Mouse (Mus musculus) ES-Bruce4 (cell line): ENCODE data around the gene Hadha. TPM values are rescaled to one million over a fixed set of nuclear protein-coding genes. Genes with fewer than 3 reads are reported as not detected.

Experiments
- H3K27ac ChIP-seq: 2 replicates; pipeline ENCODE4 v1.5.1; 2012; ENCODE audit warnings: low read length, inconsistent platforms; ENCODE audit not compliant: insufficient read depth
- H3K27me3 ChIP-seq: 2 replicates; pipeline ENCODE4 v1.6.1; 2012; ENCODE audit warnings: mild to moderate bottlenecking, low read length, inconsistent platforms; ENCODE audit not compliant: control insufficient read depth, poor library complexity, insufficient read depth, severe bottlenecking
- H3K36me3 ChIP-seq: 2 replicates; pipeline ENCODE4 v1.6.1; 2012; ENCODE audit warnings: inconsistent platforms, mild to moderate bottlenecking, low read length, moderate library complexity; ENCODE audit not compliant: control insufficient read depth, poor library complexity, insufficient read depth, severe bottlenecking
- H3K4me1 ChIP-seq: one replicate; pipeline ENCODE4 v1.8.1; 2011; ENCODE audit warnings: low read length; ENCODE audit not compliant: control insufficient read depth, insufficient read depth
- H3K4me3 ChIP-seq: 2 replicates; pipeline ENCODE4 v1.5.1; 2011; ENCODE audit warnings: low read depth, mild to moderate bottlenecking, low read length
- H3K9ac ChIP-seq: 2 replicates; pipeline ENCODE4 v1.6.1; 2012; ENCODE audit warnings: low read depth, mild to moderate bottlenecking, inconsistent platforms; ENCODE audit not compliant: poor library complexity, severe bottlenecking
- H3K9me3 ChIP-seq: replicated peaks from 2 replicates; pipeline ENCODE4 v1.6.1; 2012; ENCODE audit warnings: mild to moderate bottlenecking, low read length, inconsistent platforms; ENCODE audit not compliant: control insufficient read depth, poor library complexity, insufficient read depth, severe bottlenecking
- CTCF ChIP-seq: IDR thresholded peaks from one replicate; pipeline ENCODE4 v1.8.1; 2011; ENCODE audit warnings: low read depth, low read length
- EP300 ChIP-seq: IDR thresholded peaks from 2 replicates; pipeline ENCODE4 v1.6.1; 2011; ENCODE audit warnings: low read depth, low read length; ENCODE audit not compliant: insufficient read depth
- POLR2A ChIP-seq: IDR thresholded peaks from one replicate; pipeline ENCODE4 v1.8.1; 2011; ENCODE audit warnings: low read length; ENCODE audit not compliant: insufficient read depth
- polyA plus RNA-seq: library from polyadenylated mRNA; stranded (reverse); fragments of >200 nt; gene quantifications from 2 replicates; pipeline ENCODE4 v1.2.4, GENCODE M21; 2011; ENCODE audit warnings: low read depth; ENCODE audit not compliant: missing spikeins, insufficient read depth, insufficient read length

The Hadha gene
- polyA plus RNA-seq, 1 experiment: 59.3 TPM

- no peaks in the 10 kb centered on the region for H3K9me3 ChIP-seq
- no peaks in the 10 kb centered on the region for H3K27me3 ChIP-seq
- no peaks in the 10 kb centered on the region for H3K36me3 ChIP-seq
- TF ChIP-seq POLR2A: no peak
- TF ChIP-seq CTCF: no peak
- TF ChIP-seq EP300: no peak
- no peak overlapping the region for H3K9ac ChIP-seq
- no peak overlapping the region for H3K27ac ChIP-seq
- H3K4me1 ChIP-seq: no peaks in the 10 kb centered on the region
- no peak overlapping the region for H3K4me3 ChIP-seq
These were observed 56.7 kb downstream of the Hadha start for GRCm38 (mm10) chr5:30098260-30098659.

GRCm38 (mm10) chr5:30095731-30096130 lies 59.2 kb downstream of the Hadha start:
- Histone ChIP-seq H3K4me3 (no peak overlapping the region), H3K9me3 (no peaks in the 10 kb centered on the region), H3K27ac (no peak overlapping the region), H3K4me1 (no peaks in the 10 kb centered on the region), H3K9ac (no peak overlapping the region), H3K36me3 (no peaks in the 10 kb centered on the region), H3K27me3 (no peaks in the 10 kb centered on the region)
- TF ChIP-seq POLR2A: no peak
- TF ChIP-seq CTCF: no peak
- no peak for TF ChIP-seq EP300

GRCm38 (mm10) chr5:30094399-30094798 lies 60.6 kb downstream of the Hadha start:
- H3K4me1 ChIP-seq: no peaks in the 10 kb centered on the region

GRCm38 (mm10) chr5:30092701-30093100 lies 62.3 kb downstream of the Hadha start:
- no peaks in the 10 kb centered on the region for H3K27me3 ChIP-seq
- TF ChIP-seq POLR2A (no peak), CTCF (no peak), EP300 (no peak)
- peak overlapping the region; percentile 13 for H3K9ac ChIP-seq
- H3K9me3 ChIP-seq: 0 out of 2 replicates have a peak, but pooled peaks cover 3% of the 10 kb centered on the region
- no peak overlapping the region for H3K27ac ChIP-seq
- H3K4me1 ChIP-seq: no peaks in the 10 kb centered on the region
- H3K4me3 ChIP-seq: peak overlapping the region; percentile 55
- no peaks in the 10 kb centered on the region for H3K36me3 ChIP-seq

More at GRCm38 (mm10) chr5:30094399-30094798, 60.6 kb downstream of the Hadha start:
- no peaks in the 10 kb centered on the region for H3K27me3 ChIP-seq
- H3K27ac ChIP-seq: no peak overlapping the region
- H3K4me3 ChIP-seq: no peak overlapping the region
- H3K36me3 ChIP-seq: no peaks in the 10 kb centered on the region
- no peak for TF ChIP-seq CTCF
- TF ChIP-seq EP300: no peak
- TF ChIP-seq POLR2A: no peak
- H3K9me3 ChIP-seq: 0 out of 2 replicates have a peak, but pooled peaks cover 3% of the 10 kb centered on the region
- no peak overlapping the region for H3K9ac ChIP-seq

GRCm38 (mm10) chr5:30072825-30073821 lies 81.8 kb downstream of the Hadha start, which contains the start of gene Tyms:
Gene Tyms, minus strand, starts transcription at chr5:30073617.
- Histone ChIP-seq H3K4me1 (no peaks in the 10 kb centered on the region), H3K9me3 (no peaks in the 10 kb centered on the region), H3K36me3 (peaks cover 34% of the 10 kb centered on the region), H3K4me3 (peak within 1 kb of the TSS; percentile 96), H3K27me3 (no peaks in the 10 kb centered on the region), H3K9ac (peak within 1 kb of the TSS; percentile 78), H3K27ac (peak within 1 kb of the TSS; percentile 68)
- TF ChIP-seq CTCF (no peak), POLR2A (peak; percentile 88), EP300 (0 out of 2 replicates have a peak, but pooled peaks have one; percentile 29)

- no peak overlapping the region for H3K27ac ChIP-seq
- H3K9ac ChIP-seq: peak overlapping the region; percentile 78
- TF ChIP-seq POLR2A: no peak
- TF ChIP-seq EP300: no peak
- no peaks in the 10 kb centered on the region for H3K9me3 ChIP-seq
- H3K4me1 ChIP-seq: no peaks in the 10 kb centered on the region
- peak overlapping the region; percentile 96 for H3K4me3 ChIP-seq
- peaks cover 41% of the 10 kb centered on the region for H3K36me3 ChIP-seq
- no peaks in the 10 kb centered on the region for H3K27me3 ChIP-seq
These were observed 82.6 kb downstream of the Hadha start for GRCm38 (mm10) chr5:30072377-30072776.
